Mouse (Mus musculus) spleen, postnatal 14 days (tissue): ENCODE results near the gene Psmc5.

Source experiments
- DNase-seq, 2 experiments: peaks; one replicate each; pipeline ENCODE4 v3.0.0; 2021 to 2022; ENCODE audit warnings: low spot score in 2 of 2

The Psmc5 gene

DNA sequence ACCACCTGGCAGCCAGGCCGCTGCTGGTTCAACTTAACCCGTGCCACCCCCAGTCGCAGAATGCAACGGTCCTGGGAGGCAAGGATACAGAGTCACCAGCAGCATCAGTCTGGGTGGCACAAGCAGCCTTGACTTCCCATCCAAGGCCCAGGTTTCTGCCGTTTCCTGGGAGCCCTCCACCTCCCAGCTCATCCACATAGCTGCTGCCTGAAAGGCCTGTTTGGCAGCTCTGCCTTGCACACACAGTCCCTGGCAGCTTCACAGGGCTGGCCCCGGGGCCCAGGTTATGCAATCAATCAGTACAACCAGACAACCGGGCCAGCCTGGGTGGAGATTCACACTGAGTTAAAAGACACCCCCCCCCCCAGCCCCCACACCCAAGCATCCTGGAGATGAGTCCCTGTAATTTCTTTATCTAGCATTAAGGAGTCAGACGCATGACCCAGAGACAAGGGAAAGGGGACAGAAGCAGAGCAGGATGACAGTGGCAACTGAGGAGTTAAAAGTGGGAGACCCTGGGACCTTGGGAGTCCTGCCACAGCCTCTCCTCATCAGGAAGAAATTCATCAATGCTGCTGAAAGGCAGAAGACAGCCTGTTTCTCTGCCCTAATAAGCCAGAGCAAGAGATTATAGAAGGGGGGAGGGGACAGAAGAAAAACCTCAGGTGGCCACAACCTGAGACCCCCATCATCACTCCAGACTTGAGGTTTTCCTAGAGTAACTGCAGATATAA, 12.5 kb downstream of the Psmc5 start:
- DNase-seq: no peak

DNA sequence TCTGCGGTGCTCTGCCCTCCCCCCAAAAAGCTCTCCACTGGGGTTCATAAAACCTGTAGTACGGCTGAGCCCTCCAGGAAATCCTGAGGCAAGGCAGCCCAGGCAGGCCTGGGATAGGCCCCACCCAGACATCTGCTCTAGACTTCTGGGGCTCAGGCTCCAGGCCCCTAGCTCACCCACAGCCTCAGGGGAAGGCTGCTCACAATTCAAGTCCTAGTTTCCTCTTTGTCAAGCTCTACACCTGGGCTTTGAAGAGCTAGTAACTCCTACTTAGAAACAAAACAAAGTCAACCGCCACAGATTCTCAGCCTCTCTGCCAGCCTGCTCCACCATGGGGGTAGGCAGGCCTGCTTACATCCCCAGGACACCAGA, 13.1 kb downstream of the Psmc5 start:
- no peak for DNase-seq

DNA sequence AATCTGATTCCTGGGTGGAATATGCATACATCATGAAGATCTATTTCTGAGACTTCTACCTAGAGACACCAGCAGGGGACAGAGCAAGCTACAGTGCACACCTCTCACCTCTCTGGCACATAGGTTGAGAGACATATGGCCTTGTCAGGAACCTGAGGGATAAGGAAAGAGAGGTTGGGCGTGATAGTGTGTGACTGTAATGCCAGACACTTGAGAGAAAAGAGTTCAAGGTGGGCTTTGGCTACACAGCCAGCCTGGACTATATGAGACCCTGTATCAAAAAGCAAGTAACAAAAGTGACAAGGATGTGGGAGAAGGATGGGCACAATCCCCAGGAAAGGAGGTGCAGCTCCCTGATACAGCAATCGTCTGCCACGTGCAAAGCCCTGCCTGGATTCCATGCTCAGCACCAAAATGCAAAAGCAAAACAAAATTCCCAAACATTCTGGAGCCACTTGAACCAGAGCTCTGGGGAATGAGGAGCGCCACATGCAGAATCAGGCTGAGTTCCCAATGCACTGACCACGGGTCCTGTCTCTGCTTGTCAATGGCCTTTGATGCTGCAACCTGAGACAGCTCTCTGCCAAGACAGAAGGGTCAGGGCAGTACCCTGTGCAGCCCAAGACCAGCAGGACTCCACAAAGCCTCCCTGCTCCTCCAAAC, 15.3 kb downstream of the Psmc5 start:
- no peak for DNase-seq

DNA sequence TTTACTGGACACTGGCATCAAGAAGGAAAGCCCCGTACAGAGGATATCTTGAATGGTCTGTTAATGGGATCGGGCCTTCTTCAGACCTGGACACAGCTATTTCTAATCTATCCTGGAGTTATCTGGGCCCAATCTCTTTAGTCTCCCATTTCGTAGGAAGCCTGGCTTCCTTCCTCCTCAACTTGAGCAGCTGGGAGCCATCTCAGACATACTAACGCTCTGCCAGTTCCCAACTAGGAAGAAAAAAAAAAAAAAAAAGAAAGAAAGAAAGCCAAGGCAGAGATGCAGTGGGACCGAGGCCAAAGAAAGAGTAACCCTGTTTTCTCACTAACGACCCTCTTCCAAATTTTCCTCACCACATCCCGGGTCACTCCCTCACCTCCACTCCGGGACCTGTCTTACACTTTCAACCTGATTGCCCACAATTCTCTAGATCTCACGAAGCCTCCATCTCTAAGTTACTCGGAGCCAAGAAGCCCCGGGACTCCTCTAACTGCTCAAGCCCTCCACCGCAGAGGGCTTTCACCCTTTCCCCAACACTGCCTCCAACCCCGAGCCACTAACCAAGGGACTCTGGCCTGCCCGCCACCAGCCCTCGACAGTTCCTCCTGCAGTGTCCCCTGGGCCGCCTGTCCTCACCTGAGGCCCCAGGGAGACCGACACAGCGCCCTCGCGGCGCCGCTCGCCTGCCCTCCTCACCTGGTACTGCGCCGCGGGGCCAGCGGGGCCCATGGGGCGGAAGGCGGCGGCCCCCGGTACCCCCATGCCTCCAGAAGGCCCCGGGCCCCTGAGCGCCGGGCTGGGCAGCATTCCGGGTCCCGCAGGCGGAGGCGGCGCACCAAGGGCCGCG, 16.1 kb downstream of the Psmc5 start:
- DNase-seq: peak; percentile 47 to 51

DNA sequence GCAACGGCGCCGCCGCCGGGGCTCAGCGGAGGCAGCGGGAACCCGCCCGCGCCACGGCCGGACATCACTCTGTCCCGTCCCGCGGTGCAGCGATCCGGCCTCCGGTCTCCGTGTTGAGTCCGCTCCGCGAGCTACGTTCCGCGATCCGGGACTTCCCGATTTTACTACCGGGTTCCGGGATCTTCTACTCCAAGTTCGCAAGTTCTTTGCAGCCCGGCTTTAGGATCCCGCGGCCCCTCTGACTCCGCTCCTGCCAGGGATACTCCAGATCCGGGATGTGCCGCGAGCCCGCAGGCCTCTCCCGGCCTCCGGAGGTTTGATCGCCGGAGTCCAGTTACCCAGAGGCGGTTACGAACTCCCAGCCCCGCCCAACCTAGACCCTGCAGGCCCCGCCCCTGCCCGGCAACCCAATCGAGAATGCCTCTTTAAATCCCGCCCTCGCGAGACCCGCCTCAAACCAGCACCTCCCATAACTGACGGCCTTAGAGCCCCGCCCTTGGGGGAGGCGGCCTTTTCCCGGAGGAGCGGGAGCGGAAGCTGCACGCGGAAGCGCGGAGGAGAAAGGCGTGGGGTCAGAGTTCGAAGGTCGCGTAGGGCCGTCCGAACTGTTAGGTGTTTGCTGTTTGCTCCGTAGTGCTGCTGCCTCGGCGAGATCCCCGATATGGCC, 16.8 kb downstream of the Psmc5 start, which contains the start of gene Smarcd2:
TSS of gene Smarcd2 (minus strand) at position 329 of the 667 bp plus-strand sequence.
- DNase-seq: peak; percentile 98

DNA sequence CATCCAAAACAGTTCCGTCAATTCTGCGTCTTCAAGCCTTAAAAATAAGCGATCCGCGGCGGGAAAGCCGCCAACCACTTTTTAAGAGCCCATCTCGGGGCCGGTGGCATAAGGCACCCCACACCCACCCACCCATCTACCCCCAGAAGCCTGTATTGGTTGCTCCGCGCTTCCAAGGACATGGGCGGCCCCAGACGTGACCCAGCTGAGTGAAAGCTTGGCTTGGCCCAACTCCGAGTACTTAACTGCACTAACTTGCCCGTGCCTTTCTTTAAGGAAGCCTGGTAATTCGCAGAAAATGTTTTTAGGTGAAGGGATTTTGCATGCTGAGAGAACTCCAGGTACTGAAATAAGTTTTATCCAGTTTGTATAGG, 17.3 kb downstream of the Psmc5 start:
- peak in 1 of 2 experiments; percentile 28 for DNase-seq

DNA sequence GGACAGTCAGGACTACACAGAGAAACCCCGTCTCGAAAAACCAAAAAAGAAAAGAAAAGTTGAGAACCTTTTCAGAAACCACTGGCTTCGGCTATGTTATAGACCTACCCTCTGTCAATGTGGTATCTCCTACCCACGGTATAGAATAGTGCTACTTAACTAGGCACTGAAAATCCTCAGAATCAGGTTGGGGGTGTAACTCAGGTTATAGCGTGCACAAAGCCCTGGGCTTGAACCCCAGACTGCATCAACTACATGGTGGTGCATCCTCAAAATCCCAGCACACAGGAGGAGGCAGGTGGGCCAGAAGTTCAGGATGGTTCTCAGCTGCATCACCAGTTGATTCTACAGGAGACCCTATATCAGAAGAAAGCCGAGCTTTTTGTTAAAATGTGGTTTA, 17.9 kb downstream of the Psmc5 start:
- no peak for DNase-seq

DNA sequence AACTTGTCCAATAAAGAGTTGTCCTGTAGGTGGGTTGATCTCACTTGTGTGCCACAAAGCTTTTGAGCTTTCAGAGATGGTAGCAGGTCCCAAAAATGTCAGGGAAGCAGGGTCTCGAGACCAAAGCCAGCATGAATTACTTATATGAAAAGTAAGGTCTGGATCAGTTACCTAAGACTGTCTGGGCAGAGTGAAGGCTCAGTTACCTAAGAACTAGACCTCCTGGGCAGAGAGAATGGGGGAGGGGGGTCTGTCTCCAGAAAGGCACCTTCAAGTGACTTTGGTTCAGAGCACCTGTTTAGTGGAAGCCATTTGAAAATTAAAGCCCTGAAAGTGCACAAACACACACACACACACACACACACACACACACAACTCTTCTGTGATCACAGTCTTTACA, 18.4 kb downstream of the Psmc5 start:
- DNase-seq: no peak

DNA sequence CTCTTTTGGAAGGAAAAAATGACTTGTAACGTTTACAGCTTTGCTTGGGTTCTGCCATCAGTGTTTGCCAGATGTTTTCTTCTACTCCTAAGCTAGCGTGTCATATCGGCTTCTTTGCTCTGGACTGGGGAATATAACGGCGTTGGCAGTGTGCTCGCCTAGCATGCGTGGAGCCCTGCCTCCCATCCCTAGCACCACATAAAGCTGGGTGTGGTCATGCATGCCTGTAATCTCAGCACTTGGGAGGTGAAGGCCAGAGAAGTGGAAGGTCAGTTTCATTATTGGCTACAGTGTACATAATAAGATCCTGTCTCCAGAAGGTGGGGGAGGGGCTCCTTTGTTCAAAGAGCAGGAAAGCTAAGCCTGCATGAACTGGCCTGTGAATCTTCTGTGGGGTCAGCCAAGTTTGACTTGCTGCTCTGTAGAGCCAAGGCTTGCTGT, 19.0 kb downstream of the Psmc5 start:
- DNase-seq: no peak

DNA sequence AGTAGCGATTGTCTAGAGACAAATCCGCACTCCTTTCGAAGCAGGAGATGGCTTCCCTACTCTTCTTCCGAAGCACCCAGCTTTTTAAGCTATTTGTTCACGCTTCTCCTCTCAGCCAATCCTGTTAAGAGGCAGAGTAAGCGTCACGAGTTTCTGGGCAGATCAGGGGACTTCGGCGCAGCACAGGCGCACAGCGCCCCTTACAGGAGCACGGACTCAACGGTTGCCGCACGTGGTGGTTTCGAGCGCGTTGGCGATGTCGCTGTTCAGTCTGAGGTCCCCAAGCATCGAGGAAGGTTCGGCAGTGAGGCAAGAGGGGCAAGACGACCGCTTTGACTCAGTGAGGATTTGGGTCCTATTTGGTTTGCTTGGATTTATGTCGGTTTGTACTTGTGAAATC, 20.5 kb downstream of the Psmc5 start, which contains the start of gene Tcam1:
TSS of gene Tcam1 (plus strand) at position 219 of the 400 bp plus-strand sequence.
- peak; percentile 83 to 93 for DNase-seq

DNA sequence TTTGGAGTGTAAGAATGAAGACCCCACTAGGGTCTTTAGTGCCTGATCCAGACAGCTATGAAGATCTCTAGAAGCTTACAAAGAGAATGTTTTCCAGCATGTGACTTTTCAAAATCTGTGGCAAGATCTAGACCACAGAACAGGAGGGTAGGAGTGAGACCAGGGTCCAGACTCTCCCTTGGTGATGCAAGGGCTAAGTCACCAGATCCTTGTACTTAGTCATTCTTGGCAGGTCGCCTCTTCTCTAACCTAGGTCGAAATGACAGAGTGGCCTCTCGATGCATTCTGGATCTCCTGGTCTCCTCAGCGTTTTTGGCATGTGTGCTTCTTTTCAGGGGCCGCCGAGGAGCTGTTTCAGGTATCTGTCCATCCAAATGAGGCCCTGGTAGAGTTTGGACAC, 26.5 kb downstream of the Psmc5 start:
- DNase-seq: no peak

DNA sequence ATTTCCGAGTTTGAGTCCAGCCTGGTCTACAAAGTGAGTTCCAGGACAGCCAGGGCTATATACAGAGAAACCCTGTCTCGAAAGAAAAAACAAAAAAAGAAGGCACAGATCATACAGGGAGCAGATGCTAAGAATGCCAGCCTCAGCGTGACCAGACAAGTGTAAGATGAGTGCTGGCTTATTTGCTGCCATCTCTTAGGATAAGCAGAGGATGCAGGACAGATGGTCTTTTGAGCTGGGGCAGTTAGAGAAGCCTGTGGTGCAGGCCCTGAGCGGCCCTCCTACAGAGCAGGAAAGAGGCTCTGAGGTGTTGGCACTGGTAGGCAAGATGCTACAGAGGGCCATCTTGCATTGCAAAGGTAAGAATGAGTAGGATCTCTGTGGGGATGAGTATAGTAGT, 27.4 kb downstream of the Psmc5 start:
- no peak for DNase-seq

DNA sequence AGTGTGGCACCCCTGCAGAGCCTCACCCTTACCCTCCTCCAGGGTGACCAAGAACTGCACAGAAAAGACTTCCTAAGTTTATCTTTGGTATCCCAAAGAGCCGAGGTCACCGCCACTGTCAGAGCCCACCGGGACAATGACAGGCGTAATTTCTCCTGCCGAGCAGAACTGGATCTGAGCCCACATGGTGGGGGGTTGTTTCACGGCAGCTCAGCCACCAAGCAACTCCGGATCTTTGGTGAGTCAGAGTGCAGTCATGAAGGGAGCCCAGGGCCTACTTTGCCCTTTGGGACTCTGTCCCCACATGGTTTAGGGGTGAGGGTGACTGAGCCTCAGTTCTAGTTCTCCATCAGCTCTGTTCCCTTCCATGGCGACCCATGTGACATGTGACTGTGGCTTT, 28.2 kb downstream of the Psmc5 start:
- DNase-seq: no peak

DNA sequence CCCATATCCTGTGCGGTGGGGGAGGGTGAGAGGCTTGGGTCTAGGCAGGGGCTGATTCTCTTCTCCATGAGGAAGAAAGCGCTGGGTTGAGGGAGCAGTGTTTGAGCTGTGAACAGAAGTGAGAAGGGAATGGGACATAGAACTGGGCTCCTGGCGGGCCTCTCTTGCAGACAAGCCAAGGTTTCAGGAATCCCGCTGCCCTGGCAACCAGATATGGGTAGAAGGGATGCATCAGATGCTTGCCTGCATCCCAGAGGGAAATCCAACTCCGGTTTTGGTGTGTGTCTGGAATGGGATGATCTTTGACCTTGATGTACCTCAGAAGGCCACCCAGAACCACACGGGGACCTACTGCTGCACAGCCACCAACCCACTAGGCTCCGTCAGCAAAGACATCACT, 30.3 kb downstream of the Psmc5 start:
- no peak for DNase-seq

DNA sequence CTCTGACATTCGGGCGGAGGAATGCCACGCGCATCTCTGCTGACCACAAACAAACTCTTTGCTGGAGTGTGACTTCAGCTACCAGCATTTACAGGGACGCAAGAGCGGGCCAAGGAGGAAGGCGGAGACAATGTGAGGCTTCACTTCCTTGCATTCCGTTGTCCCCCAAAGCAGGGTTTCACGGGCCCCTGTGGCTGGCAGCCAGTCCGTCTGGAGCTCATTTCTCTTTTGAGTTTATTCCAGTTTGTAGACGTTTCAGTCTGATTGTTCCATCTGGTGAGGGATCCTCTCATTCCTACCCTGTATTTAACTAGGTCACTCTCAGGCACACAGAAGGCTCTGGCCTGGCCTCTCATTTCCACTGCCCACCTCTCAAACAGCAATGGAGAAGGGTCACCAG, 31.0 kb downstream of the Psmc5 start:
- DNase-seq: no peak

DNA sequence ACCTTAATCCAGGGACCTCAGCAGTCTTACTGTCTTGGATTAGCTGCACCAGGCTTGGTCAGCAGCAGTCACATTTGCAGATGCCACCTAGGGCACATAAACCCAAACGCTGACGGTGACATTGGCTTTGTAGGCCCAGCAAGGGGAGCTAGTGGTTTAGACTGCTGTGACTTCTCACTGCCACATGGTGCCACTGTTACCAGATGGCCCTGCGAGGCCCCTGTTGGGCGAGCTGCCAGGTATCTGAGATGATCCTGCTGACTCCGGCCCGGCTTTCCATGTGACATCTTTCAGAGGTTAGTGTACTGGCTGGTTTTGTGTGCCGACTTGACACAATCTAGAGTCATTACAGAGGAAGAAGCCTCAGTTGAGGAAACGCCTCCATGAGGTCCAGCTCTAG, 33.4 kb downstream of the Psmc5 start:
- DNase-seq: no peak

DNA sequence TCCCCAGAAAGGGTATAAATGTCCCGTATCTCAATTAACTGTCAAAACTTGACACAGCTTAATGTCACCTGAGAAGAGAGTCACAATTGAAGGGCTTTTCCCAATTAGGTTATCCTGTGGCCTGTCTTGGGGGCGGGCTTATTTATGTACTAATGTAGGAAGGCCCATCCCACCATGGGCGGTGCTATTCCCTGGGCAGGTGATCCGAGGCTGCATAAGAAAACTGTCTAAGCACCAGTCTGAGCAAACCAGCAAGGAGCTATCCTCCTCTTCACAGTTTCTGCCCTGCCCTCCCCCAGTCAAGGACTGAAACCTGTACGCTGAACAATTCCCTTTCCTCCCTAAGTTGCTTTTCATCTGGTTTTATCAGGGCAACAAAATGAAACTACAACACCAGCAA, 34.4 kb downstream of the Psmc5 start:
- DNase-seq: no peak

DNA sequence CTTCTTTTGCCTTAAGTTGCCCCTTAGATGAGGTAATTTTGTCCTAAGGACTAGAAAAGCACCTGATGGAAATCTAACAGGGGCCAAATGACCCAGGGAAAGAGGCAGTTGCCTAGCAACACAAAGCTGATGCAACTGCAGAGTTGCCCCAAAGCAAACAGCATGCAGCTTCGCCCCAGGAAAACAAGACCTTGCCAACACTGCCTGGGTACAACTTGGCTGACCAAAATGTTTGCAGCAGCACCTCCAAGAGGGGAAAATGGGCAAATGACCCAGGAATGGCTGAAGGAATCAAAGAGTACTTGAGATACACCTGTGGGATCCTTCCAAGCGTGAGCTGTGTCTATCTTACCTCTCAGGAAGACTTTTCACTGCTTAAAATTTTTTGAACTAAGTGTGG, 35.9 kb downstream of the Psmc5 start:
- DNase-seq: no peak

DNA sequence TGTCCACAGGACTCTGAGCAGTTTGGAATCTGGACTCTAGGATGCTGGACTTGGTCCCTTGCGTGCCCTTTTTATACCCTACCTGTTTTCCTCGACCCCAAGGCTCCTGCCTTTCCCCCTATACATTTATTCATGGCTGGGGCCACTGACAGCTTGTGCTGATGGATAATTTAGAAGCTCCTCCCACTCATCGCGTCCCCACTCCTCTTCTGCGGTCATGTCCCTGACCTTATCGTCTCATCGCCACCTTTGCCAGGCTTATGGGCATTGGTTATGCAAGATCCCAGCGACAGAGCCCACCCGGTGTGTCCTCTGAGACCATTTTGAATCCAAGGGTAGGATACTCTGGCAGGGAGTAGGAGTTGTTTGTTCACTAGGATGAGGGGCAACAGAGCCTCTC, 45.8 kb downstream of the Psmc5 start, which contains the start of gene Gh:
TSS of gene Gh (minus strand) at position 101 of the 400 bp plus-strand sequence.
- DNase-seq: no peak

DNA sequence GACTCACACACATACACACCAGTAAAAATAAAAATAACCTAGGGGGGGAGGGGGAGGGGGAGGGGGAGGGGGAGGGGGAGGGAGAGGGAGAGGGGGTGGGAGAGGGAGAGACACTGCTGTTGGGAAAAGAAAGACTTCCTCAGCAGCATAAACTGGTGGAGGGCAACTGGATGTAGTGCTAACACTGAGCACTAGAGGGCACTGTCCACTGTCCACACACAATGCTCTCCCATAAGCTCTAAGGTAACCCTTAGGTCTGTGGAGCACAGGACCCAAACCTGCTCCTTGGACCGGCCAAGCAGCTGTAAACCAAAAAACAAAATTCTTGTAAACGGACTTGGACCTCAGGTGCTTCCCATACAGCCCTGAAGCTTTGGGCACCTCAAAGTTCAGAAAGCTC, 46.7 kb downstream of the Psmc5 start:
- peak; percentile 52 to 66 for DNase-seq

DNA sequence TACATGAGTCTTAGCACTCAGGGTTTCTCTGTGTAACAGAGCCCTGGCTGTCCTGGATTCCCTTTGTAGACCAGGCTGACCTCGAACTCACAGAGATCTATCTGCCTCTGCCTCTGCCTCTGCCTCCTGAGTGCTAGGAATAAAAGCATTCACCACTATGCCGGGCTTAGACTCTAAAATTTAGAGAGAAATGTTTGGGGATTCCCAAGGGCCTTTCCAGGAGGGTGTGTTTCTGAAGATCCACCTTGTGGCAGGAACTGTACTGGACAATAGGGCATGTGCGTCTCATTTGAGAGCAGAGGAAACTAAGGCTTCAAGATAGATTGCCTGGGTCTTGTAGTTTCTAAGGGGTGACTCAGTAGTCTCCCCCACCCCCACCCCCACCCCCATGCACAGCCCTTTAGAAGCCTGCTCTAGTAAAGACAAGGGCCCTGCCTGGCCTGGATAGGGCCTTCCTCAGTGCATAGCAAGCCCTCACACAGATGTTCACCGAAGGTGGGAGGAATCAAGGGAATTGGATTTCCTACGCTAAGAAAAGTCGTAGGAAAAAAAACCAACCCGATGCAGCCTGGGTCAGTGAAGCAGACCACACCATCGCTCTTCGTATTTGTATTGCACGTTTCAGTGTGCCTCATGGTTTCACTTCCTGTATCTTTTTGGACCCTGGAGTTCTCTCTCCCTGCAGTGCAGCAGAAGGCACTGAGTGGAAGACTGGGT, 49.6 kb downstream of the Psmc5 start:
- no peak for DNase-seq
